Mouse (Mus musculus) C2C12 (cell line): ENCODE measurements around the gene Nek7. TPM values are rescaled to one million over a fixed set of nuclear protein-coding genes. Genes with fewer than 3 reads are reported as not detected.

ENCODE experiments used
- H3K27me3 ChIP-seq: one replicate; pipeline ENCODE4 v1.6.1; 2011; ENCODE audit not compliant: control insufficient read depth, insufficient read depth, insufficient read length
- H3K36me3 ChIP-seq: one replicate; pipeline ENCODE4 v1.6.1; 2011; ENCODE audit not compliant: control insufficient read depth, insufficient read depth
- H3K4me3 ChIP-seq: one replicate; pipeline ENCODE4 v1.5.1; 2011; ENCODE audit warnings: mild to moderate bottlenecking, control low read depth; ENCODE audit not compliant: poor library complexity, insufficient read depth, severe bottlenecking
- H3K79me2 ChIP-seq: one replicate; pipeline ENCODE4 v1.6.1; 2011; ENCODE audit not compliant: control insufficient read depth, insufficient read depth
- H3K79me3 ChIP-seq: one replicate; pipeline ENCODE4 v1.6.1; 2011; ENCODE audit warnings: low read depth, control low read depth
- H3ac ChIP-seq: one replicate; pipeline ENCODE3; 2011; ENCODE audit warnings: low read depth; ENCODE audit not compliant: control insufficient read depth, insufficient read length
- CEBPB ChIP-seq: IDR thresholded peaks from one replicate; pipeline ENCODE4 v1.6.1; 2011; ENCODE audit warnings: low read depth, mild to moderate bottlenecking, control low read depth, moderate library complexity
- CTCF ChIP-seq: IDR thresholded peaks from one replicate; pipeline ENCODE4 v1.5.1; 2011; ENCODE audit not compliant: control insufficient read depth, insufficient read depth, insufficient read length
- FOSL1 ChIP-seq: IDR thresholded peaks from one replicate; pipeline ENCODE4 v1.8.0; 2011; ENCODE audit warnings: mild to moderate bottlenecking, low read length; ENCODE audit not compliant: poor library complexity, insufficient read depth, severe bottlenecking
- MAX ChIP-seq: IDR thresholded peaks from one replicate; pipeline ENCODE4 v1.6.1; 2011; ENCODE audit warnings: mild to moderate bottlenecking, control low read depth
- MYOD1 ChIP-seq: IDR thresholded peaks from one replicate; pipeline ENCODE4 v1.6.1; 2011; ENCODE audit warnings: low read depth; ENCODE audit not compliant: control insufficient read depth, insufficient read length
- MYOG ChIP-seq: IDR thresholded peaks from one replicate; pipeline ENCODE4 v1.6.1; 2011; ENCODE audit not compliant: control insufficient read depth, insufficient read length; ENCODE audit errors: extremely low read depth
- USF1 ChIP-seq: IDR thresholded peaks from one replicate; pipeline ENCODE4 v1.6.1; 2011; ENCODE audit warnings: low read depth, mild to moderate bottlenecking, control low read depth, moderate library complexity
- polyA plus RNA-seq: library from polyadenylated mRNA; unstranded; fragments of >200 nt; fragmentation: generic; extraction: Trizol; gene quantifications from one replicate; pipeline ENCODE4 v1.2.1, GENCODE M21; 2012; ENCODE audit warnings: missing spikeins

Nek7 gene
- polyA plus RNA-seq, 1 experiment: 12.0 TPM

GRCm38 (mm10) chr1:138499461-138499860 lies 120.5 kb downstream of the Nek7 start:
- no peaks in the 10 kb centered on the region for H3K27me3 ChIP-seq
- no peak overlapping the region for H3K4me3 ChIP-seq
- H3ac ChIP-seq: no peak overlapping the region
- no peaks in the 10 kb centered on the region for H3K79me2 ChIP-seq
- no peaks in the 10 kb centered on the region for H3K79me3 ChIP-seq
- H3K36me3 ChIP-seq: peaks cover 65% of the 10 kb centered on the region
- TF ChIP-seq MYOD1: no peak
- no peak for TF ChIP-seq CTCF
- TF ChIP-seq FOSL1: no peak
- no peak for TF ChIP-seq MAX
- no peak for TF ChIP-seq MYOG
- no peak for TF ChIP-seq USF1
- no peak for TF ChIP-seq CEBPB

DNA sequence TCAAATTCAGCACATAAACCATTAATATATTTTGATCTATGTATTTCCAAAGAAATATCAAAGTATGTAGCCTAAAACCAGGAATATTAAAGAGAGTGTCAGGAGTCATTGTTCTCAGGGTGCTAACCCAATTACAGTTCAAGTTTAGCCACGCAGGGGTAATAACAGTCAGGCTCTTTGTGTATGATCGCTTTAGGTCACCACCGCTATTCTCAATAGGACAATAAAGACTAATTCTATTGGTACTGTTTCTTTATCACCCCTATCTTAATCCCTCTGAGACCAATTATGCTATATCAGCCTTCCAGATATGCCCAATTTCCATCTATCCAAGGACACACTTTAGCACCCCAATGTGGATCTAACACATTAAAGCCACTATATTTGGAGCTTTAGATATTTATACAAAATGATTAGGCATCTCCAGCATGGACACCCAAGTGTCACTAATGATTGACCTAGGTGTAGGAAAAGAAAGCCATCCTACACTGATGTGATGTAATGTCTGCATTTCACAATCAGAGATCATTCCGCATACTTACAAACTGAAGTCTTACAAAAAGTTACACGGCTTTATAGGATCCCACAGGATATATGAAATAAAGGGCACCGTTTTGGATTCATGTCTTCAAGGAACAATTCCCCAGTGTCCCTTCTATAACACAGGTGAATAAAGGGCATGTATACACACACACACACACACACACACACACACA lies 128.4 kb downstream of the Nek7 start:
- Histone ChIP-seq H3K79me3 (no peaks in the 10 kb centered on the region), H3ac (no peak overlapping the region), H3K79me2 (no peaks in the 10 kb centered on the region), H3K4me3 (no peak overlapping the region), H3K36me3 (peaks cover 49% of the 10 kb centered on the region), H3K27me3 (no peaks in the 10 kb centered on the region)
- no peak for TF ChIP-seq FOSL1
- TF ChIP-seq MAX: no peak

DNA sequence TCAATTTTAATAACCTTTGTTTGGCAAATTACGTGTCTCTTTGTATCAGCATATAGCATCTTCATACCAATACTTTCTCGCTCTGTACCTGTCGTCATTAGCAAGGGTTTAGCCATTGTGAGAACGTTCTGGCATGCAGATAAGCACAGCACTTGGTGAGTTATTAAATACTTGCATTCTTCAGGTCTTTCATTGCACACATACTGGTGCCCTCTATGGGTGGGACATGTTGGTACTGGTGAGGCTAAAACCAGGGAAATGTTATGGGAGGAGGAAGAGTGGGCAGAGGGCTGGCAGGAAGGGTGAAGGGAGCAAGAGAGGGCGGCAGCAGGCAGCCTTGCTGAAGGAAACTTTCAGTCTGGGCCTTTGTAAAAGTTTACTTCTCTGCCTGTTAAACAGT lies 132.4 kb downstream of the Nek7 start:
- Histone ChIP-seq H3ac (no peak overlapping the region), H3K79me3 (no peaks in the 10 kb centered on the region), H3K79me2 (no peaks in the 10 kb centered on the region), H3K27me3 (no peaks in the 10 kb centered on the region), H3K36me3 (peaks cover 56% of the 10 kb centered on the region), H3K4me3 (no peak overlapping the region)
- TF ChIP-seq FOSL1 (no peak), CTCF (no peak), MAX (no peak), MYOG (no peak), USF1 (no peak), CEBPB (no peak), MYOD1 (no peak)

- H3ac ChIP-seq: no peak overlapping the region
- no peaks in the 10 kb centered on the region for H3K79me3 ChIP-seq
- no peaks in the 10 kb centered on the region for H3K79me2 ChIP-seq
Observed at GRCm38 (mm10) chr1:138480694-138481093, 139.2 kb downstream of the Nek7 start.

GRCm38 (mm10) chr1:138465352-138465751 lies 154.6 kb downstream of the Nek7 start:
- H3K4me3 ChIP-seq: no peak overlapping the region
- no peaks in the 10 kb centered on the region for H3K27me3 ChIP-seq
- H3K36me3 ChIP-seq: no peaks in the 10 kb centered on the region
- H3K79me2 ChIP-seq: no peaks in the 10 kb centered on the region
- no peak overlapping the region for H3ac ChIP-seq
- H3K79me3 ChIP-seq: no peaks in the 10 kb centered on the region
- TF ChIP-seq USF1: no peak
- no peak for TF ChIP-seq MYOG
- no peak for TF ChIP-seq CEBPB
- TF ChIP-seq FOSL1: no peak
- no peak for TF ChIP-seq CTCF
- TF ChIP-seq MAX: no peak
- TF ChIP-seq MYOD1: no peak

More at GRCm38 (mm10) chr1:138480694-138481093, 139.2 kb downstream of the Nek7 start:
- Histone ChIP-seq H3K36me3 (peaks cover 18% of the 10 kb centered on the region), H3K27me3 (no peaks in the 10 kb centered on the region), H3K4me3 (no peak overlapping the region)
- TF ChIP-seq USF1 (no peak), MYOG (no peak), FOSL1 (no peak), CEBPB (no peak), MYOD1 (no peak), CTCF (no peak), MAX (no peak)

DNA sequence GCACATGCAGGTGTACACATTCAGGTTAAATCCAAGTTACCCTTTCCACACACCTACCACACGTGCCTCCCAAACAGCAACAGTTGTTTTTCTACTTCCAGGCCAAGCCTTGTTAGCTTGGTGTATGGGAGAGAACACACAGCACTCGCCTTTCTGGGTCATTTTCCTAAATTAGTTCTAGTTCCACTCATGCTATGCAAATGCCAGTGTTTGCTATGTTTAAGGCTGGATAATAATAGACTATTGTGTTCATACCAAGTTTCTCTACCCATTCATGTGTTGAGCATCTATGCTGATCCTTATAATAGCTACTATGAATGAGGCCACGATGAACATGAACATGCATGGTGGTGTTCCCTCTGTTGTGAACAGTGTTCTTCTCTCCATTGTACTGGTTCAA lies 158.5 kb downstream of the Nek7 start:
- no peaks in the 10 kb centered on the region for H3K79me3 ChIP-seq
- no peaks in the 10 kb centered on the region for H3K36me3 ChIP-seq
- no peak overlapping the region for H3ac ChIP-seq

More for the DNA sequence above, 158.5 kb downstream of the Nek7 start:
- Histone ChIP-seq H3K79me2 (no peaks in the 10 kb centered on the region), H3K27me3 (no peaks in the 10 kb centered on the region), H3K4me3 (no peak overlapping the region)
- TF ChIP-seq USF1: no peak
- TF ChIP-seq MAX: no peak
- TF ChIP-seq MYOG: no peak
- no peak for TF ChIP-seq CEBPB
- no peak for TF ChIP-seq FOSL1
